Mouse (Mus musculus): Measurements from ENCODE around the gene Adh4. TPM values are rescaled to one million over a fixed set of nuclear protein-coding genes. Genes with fewer than 3 reads are reported as not detected.

The Adh4 gene
- polyA plus RNA-seq, 2 experiments, result not detected

- Histone ChIP-seq H3K4me2 (replicated peaks; ENCODE audit: low read depth, low read length, severe bottlenecking) (no peak overlapping the region), H3K9ac (ENCODE audit: low read depth, low read length, severe bottlenecking) (no peak overlapping the region), H3K9me3 (ENCODE audit: control insufficient read depth, low read length) (no peaks in the 10 kb centered on the region), H3K4me3 (replicated peaks; ENCODE audit: low read length) (no peak overlapping the region), H3K27ac (replicated peaks; ENCODE audit: low read depth, low read length) (no peak overlapping the region), H3K4me1 (ENCODE audit: control insufficient read depth, insufficient read depth, low read length) (no peaks in the 10 kb centered on the region), H3K27me3 (ENCODE audit: control insufficient read depth, insufficient read depth, low read length) (no peaks in the 10 kb centered on the region), H3K36me3 (ENCODE audit: control insufficient read depth, insufficient read depth, low read length) (peaks cover 61% of the 10 kb centered on the region)
- ATAC-seq (ENCODE audit: low FRiP score, low read depth), result no peak
- DNase-seq (ENCODE audit: low spot score), result no peak
- TF ChIP-seq POLR2A (IDR thresholded peaks at IDR 0.05; ENCODE audit: borderline replicate concordance, extremely low read depth, insufficient read depth, insufficient read length), result no peak
- WGBS, result 74% methylated on average over 3 of the region's 3 CpGs
Observed at GRCm38 (mm10) chr3:138471066-138471465, 55.8 kb downstream of the Adh4 start.

GRCm38 (mm10) chr3:138479489-138479888 lies 64.2 kb downstream of the Adh4 start:
- TF ChIP-seq POLR2A (IDR thresholded peaks at IDR 0.05; ENCODE audit: borderline replicate concordance, extremely low read depth, insufficient read depth, insufficient read length), result no peak
- Histone ChIP-seq H3K4me3 (replicated peaks; ENCODE audit: low read length) (no peak overlapping the region), H3K36me3 (ENCODE audit: control insufficient read depth, insufficient read depth, low read length) (peaks cover 33% of the 10 kb centered on the region), H3K27ac (replicated peaks; ENCODE audit: low read depth, low read length) (no peak overlapping the region), H3K9ac (ENCODE audit: low read depth, low read length, severe bottlenecking) (no peak overlapping the region), H3K4me1 (ENCODE audit: control insufficient read depth, insufficient read depth, low read length) (no peaks in the 10 kb centered on the region), H3K9me3 (ENCODE audit: control insufficient read depth, low read length) (no peaks in the 10 kb centered on the region), H3K4me2 (replicated peaks; ENCODE audit: low read depth, low read length, severe bottlenecking) (no peak overlapping the region), H3K27me3 (ENCODE audit: control insufficient read depth, insufficient read depth, low read length) (no peaks in the 10 kb centered on the region)
- DNase-seq (ENCODE audit: low spot score) (no peak), ATAC-seq (ENCODE audit: low FRiP score, low read depth) (no peak)
- WGBS, result 96% methylated on average over 8 of the region's 8 CpGs

Other genes with a start within 250 kb of the Adh4 start
- 0.04 TPM in 2 replicates for gene 4930579F01Rik, start 221.6 kb upstream of the Adh4 start, polyA plus RNA-seq (2012; rRNA removed)
- 0.12 and 0.19 TPM in 2 replicates for gene 4930579F01Rik, start 221.6 kb upstream of the Adh4 start, polyA plus RNA-seq (2014; fragmentation: Nextera tagmentation; extraction: Ambion mirVana)
- 0.64 and 0.77 TPM in 2 replicates for gene Adh7, start 197.7 kb upstream of the Adh4 start, polyA plus RNA-seq (2012; rRNA removed)
- gene Adh7, start 197.7 kb upstream of the Adh4 start, polyA plus RNA-seq (2014; fragmentation: Nextera tagmentation; extraction: Ambion mirVana), result 1.9 TPM in 2 replicates
- gene Adh1, start 154.5 kb upstream of the Adh4 start, polyA plus RNA-seq (2012; rRNA removed), result 6.6 and 8.6 TPM in 2 replicates
- gene Adh1, start 154.5 kb upstream of the Adh4 start, polyA plus RNA-seq (2014; fragmentation: Nextera tagmentation; extraction: Ambion mirVana), result 15.8 and 17.4 TPM in 2 replicates
- not detected in 2 replicates for gene Adh6a, start 102.2 kb upstream of the Adh4 start, polyA plus RNA-seq (2012; rRNA removed)
- gene Adh6a, start 102.2 kb upstream of the Adh4 start, polyA plus RNA-seq (2014; fragmentation: Nextera tagmentation; extraction: Ambion mirVana), result 0.28 TPM in 1 of 2 replicates, not detected in the other
- gene Adh6b, start 73.7 kb upstream of the Adh4 start, polyA plus RNA-seq (2012; rRNA removed), result 0.65 and 0.68 TPM in 2 replicates
- gene Adh6b, start 73.7 kb upstream of the Adh4 start, polyA plus RNA-seq (2014; fragmentation: Nextera tagmentation; extraction: Ambion mirVana), result 1.6 TPM in 2 replicates
- gene Adh5, start 27.6 kb downstream of the Adh4 start, polyA plus RNA-seq (2012; rRNA removed), result 86.4 and 104 TPM in 2 replicates
- gene Adh5, start 27.6 kb downstream of the Adh4 start, polyA plus RNA-seq (2014; fragmentation: Nextera tagmentation; extraction: Ambion mirVana), result 171 and 193 TPM in 2 replicates
- 49.0 and 51.5 TPM in 2 replicates for gene Metap1, start 74.0 kb downstream of the Adh4 start, polyA plus RNA-seq (2012; rRNA removed)
- 45.3 and 45.5 TPM in 2 replicates for gene Metap1, start 74.0 kb downstream of the Adh4 start, polyA plus RNA-seq (2014; fragmentation: Nextera tagmentation; extraction: Ambion mirVana)
- gene Eif4e, start 110.7 kb downstream of the Adh4 start, polyA plus RNA-seq (2012; rRNA removed), result 160 and 205 TPM in 2 replicates
- 327 and 331 TPM in 2 replicates for gene Eif4e, start 110.7 kb downstream of the Adh4 start, polyA plus RNA-seq (2014; fragmentation: Nextera tagmentation; extraction: Ambion mirVana)